Mouse (Mus musculus) brain, adult 10 weeks (tissue): ENCODE measurements around the gene Pate3. TPM values are rescaled to one million over a fixed set of nuclear protein-coding genes. Genes with fewer than 3 reads are reported as not detected.

Source experiments
- polyA plus RNA-seq: library from polyadenylated mRNA; stranded (reverse); fragments of 350-450 nt; fragmentation: Illumina TruSeq; extraction: RNeasy Lipid Tissue Mini Kit (QIAGEN cat#74804); gene quantifications from one replicate; pipeline ENCODE4 v1.2.3, GENCODE M21; 2015; ENCODE audit warnings: low read depth, low replicate concordance

Pate3 gene
- polyA plus RNA-seq, result not detected

GRCm38 (mm10) chr9:35648102-35648501 lies at the start of gene Pate3:
Gene Pate3 (minus strand): TSS chr9:35648202.

GRCm38 (mm10) chr9:35687013-35687412 lies 39.0 kb upstream of the Pate3 start, which contains the start of gene Pate1:
Gene Pate1 (minus strand): TSS chr9:35687390.

GRCm38 (mm10) chr9:35611841-35612240 lies 36.2 kb downstream of the Pate3 start, which contains the start of gene Pate4:
Gene Pate4 (minus strand): TSS chr9:35611941.

Other genes starting within 250 kb of the Pate3 start
- 4.3 TPM for gene Cdon, start 227.1 kb downstream of the Pate3 start, polyA plus RNA-seq
- not detected for gene Gm1113, start 129.9 kb downstream of the Pate3 start, polyA plus RNA-seq
- 20.0 TPM for gene Ddx25, start 89.7 kb downstream of the Pate3 start, polyA plus RNA-seq
- gene Pus3, start 89.6 kb downstream of the Pate3 start, polyA plus RNA-seq, result 15.1 TPM
- 0.57 TPM for gene Pate2, start 77.9 kb downstream of the Pate3 start, polyA plus RNA-seq
- gene Hyls1, start 77.8 kb downstream of the Pate3 start, polyA plus RNA-seq, result 7.3 TPM
- not detected for gene Pate4, start 36.3 kb downstream of the Pate3 start, polyA plus RNA-seq
- gene Pate1, start 39.2 kb upstream of the Pate3 start, polyA plus RNA-seq, result not detected
- gene Gm17677, start 92.8 kb upstream of the Pate3 start, polyA plus RNA-seq, result not detected
- not detected for gene Gm17727, start 129.9 kb upstream of the Pate3 start, polyA plus RNA-seq
- not detected for gene Gm27235, start 141.9 kb upstream of the Pate3 start, polyA plus RNA-seq
- gene D730048I06Rik, start 141.9 kb upstream of the Pate3 start, polyA plus RNA-seq, result not detected
- not detected for gene 9230110F15Rik, start 195.9 kb upstream of the Pate3 start, polyA plus RNA-seq